Mouse (Mus musculus) CH12.LX (cell line): ENCODE measurements at regions not wholly inside any gene's neighbourhood (a gene's known extent, or its start where the extent isn't known, plus 50 kb on each side); places are given as distances from the start of the nearest gene placed in this dataset.

ENCODE experiments used
- CTCF ChIP-seq, 2 experiments: IDR thresholded peaks in 1 of 2; conservative IDR thresholded peaks in 1 of 2; 2 replicates each; pipeline ENCODE4 v1.5.1; 2011 to 2012; ENCODE audit warnings: low read depth in 2 of 2, low read length in 2 of 2, improper control_type of control experiment in 1 of 2, inconsistent platforms in 1 of 2, mild to moderate bottlenecking in 1 of 2, moderate library complexity in 1 of 2
- ETS1 ChIP-seq: conservative IDR thresholded peaks from 2 replicates; pipeline ENCODE4 v1.6.1; 2012; ENCODE audit warnings: low read depth, mild to moderate bottlenecking, inconsistent platforms, low read length, improper control_type of control experiment, moderate library complexity
- HCFC1 ChIP-seq: IDR thresholded peaks from 2 replicates; pipeline ENCODE4 v1.6.1; 2012; ENCODE audit warnings: low read depth, mild to moderate bottlenecking, inconsistent platforms, low read length, improper control_type of control experiment
- IRF4 ChIP-seq: IDR thresholded peaks from 2 replicates; pipeline ENCODE4 v1.6.1; 2014; ENCODE audit warnings: low read depth, mild to moderate bottlenecking, inconsistent platforms, low read length, improper control_type of control experiment
- MAX ChIP-seq: IDR thresholded peaks from 2 replicates; pipeline ENCODE4 v1.6.1; 2011; ENCODE audit warnings: low read length, improper control_type of control experiment
- MAZ ChIP-seq: IDR thresholded peaks from 2 replicates; pipeline ENCODE4 v1.6.1; 2012; ENCODE audit warnings: low read depth, mild to moderate bottlenecking, inconsistent platforms, low read length, improper control_type of control experiment, moderate library complexity
- POLR2A ChIP-seq: IDR thresholded peaks from 2 replicates; pipeline ENCODE4 v1.6.1; 2011; ENCODE audit warnings: low read depth, mild to moderate bottlenecking, improper control_type of control experiment, low read length
- SMC3 ChIP-seq: IDR thresholded peaks from 2 replicates; pipeline ENCODE4 v1.6.1; 2011; ENCODE audit warnings: low read depth, low read length, improper control_type of control experiment
- ZKSCAN1 ChIP-seq: IDR thresholded peaks from 2 replicates; pipeline ENCODE4 v1.6.1; 2012; ENCODE audit warnings: low read depth, inconsistent platforms, low read length, improper control_type of control experiment, borderline replicate concordance

DNA sequence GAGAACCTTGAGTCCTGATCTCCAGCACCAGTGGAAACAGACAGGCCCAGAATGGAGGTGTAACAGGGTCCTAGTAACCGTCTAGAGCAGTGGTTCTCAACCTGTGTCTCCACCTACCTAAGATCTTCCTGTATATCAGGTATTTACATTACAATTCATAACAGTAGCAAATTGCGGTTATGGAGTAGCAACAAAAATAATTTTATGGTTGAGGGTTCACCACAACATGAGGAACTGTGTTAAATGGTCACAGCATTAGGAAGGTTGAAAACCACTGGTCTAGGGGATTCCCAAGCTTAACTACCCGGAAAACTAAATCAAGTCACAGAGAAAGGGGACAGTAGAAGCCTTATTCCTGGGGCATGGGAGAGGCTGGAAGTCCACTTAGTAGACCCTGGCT, 84.5 kb downstream of the Ier5 start:
- no peak for TF ChIP-seq CTCF (conservative IDR thresholded peaks at IDR 0.05 in 1 of 2, IDR thresholded peaks at IDR 0.05 in 1 of 2; ENCODE audit: low read depth in 2 of 2, low read length in 2 of 2)
- TF ChIP-seq SMC3: no peak
- TF ChIP-seq IRF4: peak; percentile 84
- TF ChIP-seq MAX: no peak
- no peak for TF ChIP-seq HCFC1
- TF ChIP-seq ZKSCAN1: no peak
- TF ChIP-seq ETS1: no peak
- no peak for TF ChIP-seq MAZ
- TF ChIP-seq POLR2A: no peak
